Mouse (Mus musculus): Measurements from ENCODE around the gene Nudt7.

Nudt7 gene

GRCm38 (mm10) chr8:114133510-114134362 lies at the start of gene Nudt7:
Gene Nudt7 (plus strand): TSS chr8:114133557.
- DNase-seq = peak; percentile 89 to 94

- no peak for DNase-seq
Observed at GRCm38 (mm10) chr8:114087932-114088331, 45.4 kb upstream of the Nudt7 start.

- no peak for DNase-seq
Observed at GRCm38 (mm10) chr8:114090736-114091135, 42.6 kb upstream of the Nudt7 start.

DNA sequence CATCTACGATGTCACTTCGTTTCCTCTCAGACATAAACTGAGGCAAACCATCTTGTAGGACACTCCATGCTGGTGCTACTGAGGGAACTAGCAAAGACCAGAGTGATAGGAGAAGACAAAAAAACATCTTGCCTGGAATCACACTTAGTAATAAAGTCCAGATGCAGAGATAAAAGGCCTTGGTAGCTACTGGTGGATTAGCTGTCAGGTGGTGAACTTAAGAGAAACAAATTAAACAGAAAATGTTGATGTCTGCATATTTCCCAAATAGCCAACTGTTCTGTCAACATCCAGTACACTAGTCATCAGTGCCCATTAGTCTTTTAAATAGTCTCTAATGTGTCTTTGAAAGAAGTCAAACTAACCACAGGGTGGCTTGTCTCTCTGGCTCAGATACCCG lies 40.0 kb upstream of the Nudt7 start:
- no peak for DNase-seq

- no peak for DNase-seq
Observed at GRCm38 (mm10) chr8:114094526-114094925, 38.8 kb upstream of the Nudt7 start.

DNA sequence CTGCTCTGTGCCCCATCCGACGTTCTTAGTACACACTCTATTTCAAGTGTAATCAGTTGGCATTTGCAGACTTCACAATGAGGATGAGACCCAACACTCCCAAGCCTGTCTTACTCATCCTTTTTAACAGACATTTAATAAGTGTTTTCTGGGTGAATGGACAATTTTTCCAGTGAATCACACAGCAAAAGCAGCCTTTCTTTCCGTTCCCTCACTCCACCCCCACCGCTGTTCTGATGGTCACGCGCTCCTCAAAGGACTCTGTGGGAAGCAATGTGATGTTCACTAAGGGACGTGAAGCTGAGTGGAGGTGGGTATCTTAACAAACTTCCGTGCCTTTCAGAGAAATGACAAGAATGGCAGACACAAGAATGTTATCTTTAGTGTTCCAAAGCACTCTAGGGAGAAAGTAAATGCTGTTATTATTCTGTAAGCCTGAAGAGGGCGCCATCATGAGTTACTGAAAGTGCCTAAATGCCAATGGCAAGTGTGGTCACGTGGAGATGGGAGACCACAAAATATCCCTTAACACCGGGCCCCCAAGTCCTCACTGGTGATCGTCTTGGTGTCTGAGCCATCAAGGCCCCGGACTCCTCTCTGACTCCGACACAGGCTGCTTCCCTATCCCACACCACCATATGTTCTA lies 32.7 kb upstream of the Nudt7 start:
- no peak for DNase-seq

DNA sequence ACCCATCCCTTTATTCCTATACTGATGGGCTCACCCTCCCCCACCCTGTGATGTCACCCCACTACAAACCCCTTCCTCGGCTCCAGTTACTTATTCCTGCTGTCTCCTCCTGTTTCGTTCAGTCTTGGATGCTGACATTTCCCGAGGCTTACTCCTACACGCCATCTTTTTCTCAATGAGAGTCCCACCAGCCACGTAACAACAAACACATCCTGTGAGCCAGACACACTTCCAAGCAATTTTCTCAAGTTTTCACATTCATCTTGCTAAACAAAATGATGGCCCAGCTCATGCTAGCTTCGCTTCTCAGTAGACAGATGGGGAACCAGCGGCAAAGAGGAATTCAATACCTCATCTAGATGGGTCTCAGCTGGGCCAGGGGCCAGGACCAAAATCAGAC lies 30.0 kb upstream of the Nudt7 start:
- no peak for DNase-seq

DNA sequence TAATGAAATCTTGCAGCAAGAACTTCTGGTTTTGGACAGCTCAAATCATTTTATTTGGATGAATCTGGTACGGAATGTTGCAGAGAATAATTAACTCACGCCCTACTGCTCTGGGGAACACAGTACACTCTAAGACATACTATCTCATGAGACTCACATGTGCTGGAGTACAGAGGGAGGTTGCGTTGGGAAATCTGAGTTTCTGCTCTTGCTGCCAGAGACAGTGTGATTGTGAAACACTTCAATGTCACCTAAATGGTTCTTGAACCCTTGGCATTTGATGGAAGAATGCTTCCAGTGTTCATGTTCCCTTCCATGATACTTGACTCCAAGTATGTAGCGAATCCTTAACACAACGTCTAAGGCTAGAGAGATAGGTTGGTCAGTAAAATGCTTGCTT lies 27.4 kb upstream of the Nudt7 start:
- no peak for DNase-seq

GRCm38 (mm10) chr8:114109365-114110140 lies 23.8 kb upstream of the Nudt7 start:
- no peak for DNase-seq

DNA sequence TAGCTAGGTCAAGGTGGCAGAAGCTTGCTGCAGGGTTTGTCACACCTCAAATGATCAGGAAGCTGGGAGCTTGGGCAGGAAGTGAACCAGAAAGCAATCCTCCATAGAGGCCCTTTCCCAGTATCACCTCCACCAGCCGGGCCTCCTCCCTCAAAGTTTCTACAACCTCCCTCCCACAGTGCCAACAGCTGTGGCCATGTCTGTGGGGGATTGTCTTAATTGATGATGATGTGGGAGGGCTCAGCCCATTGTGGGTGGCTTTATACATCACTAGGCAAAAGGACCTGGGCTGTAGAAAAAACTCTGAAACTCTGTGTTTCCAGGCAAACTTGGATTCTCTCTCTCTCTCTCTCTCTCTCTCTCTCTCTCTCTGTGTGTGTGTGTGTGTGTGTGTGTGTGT lies 18.3 kb upstream of the Nudt7 start:
- DNase-seq = no peak

- no peak for DNase-seq
Observed at GRCm38 (mm10) chr8:114116049-114116448, 17.3 kb upstream of the Nudt7 start.

- DNase-seq = no peak
Observed at GRCm38 (mm10) chr8:114117439-114117838, 15.9 kb upstream of the Nudt7 start.

DNA sequence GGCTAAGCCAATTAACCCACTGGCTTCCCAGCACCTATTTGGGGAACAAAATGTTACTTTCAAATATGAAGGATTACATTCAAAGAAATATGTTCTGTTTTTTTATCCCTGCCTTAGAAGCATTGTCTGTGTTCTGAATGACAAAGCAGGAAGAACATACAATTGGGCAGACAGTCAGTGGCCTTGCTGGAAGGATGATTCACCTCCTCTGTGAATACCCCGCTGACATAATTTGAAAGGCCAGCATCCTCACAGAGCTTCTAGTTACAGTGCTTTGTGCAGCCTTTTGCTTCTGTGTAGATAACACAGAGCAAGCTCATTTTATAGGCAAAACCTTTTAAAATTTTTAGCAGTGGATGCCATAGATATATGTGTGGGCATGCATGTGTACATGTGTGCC lies 11.6 kb upstream of the Nudt7 start:
- DNase-seq = no peak

GRCm38 (mm10) chr8:114123611-114124010 lies 9.7 kb upstream of the Nudt7 start:
- no peak for DNase-seq

DNA sequence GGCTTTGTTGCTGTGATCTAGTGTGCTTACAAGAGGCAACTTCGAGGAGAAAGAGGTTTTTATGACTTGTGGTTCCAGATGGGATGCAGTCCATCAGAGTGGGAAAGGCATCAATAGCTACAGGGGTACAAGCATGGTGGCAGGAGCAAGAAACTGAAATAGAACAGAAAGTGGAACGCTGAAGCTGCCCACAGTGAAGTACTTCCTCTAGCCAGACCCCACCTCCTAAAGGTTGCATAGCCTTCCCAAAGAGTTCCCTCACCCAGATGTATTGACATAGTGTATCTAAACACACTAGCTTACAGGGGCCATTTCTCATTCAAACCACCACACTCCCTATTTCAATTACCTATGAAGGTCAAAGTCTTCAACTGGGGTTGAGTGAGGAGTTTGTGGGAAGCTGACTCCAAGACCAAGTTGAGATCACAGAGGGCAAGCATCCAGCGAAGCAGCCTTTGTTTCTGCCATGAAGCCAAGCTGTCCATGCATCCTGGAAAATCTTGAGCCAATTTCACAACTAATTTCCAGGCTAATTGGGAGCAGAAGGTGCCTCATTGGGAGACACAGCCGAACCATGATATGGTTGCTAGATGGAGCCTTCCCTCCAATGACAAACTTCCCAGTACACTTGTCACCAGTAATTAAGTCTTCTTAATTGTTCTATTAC lies 9.1 kb upstream of the Nudt7 start:
- DNase-seq = no peak

- no peak for DNase-seq
Observed at GRCm38 (mm10) chr8:114130838-114131237, 2.5 kb upstream of the Nudt7 start.

- no peak for DNase-seq
Observed at GRCm38 (mm10) chr8:114131421-114131820, 1.9 kb upstream of the Nudt7 start.

GRCm38 (mm10) chr8:114133050-114133509 lies 277 bp upstream of the Nudt7 start:
- no peak for DNase-seq

DNA sequence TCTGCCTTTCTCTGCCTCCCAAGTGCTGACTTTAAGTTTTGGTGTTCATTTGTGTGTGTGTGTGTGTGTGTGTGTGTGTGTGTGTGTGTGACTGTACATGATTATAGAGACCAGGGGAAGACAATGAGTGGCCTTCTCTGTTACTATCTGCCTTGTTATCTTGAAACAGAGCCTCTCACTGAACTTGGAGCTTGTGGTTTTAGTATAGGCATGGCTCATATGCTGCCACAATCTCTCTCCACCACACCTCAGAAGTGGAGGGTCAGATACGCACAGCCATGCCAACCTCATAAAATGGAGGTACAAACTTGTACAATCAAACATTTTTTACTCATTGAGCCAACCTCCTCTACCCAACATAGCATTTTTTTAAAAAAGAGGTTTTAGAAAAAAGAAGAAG lies 3.4 kb downstream of the Nudt7 start:
- no peak for DNase-seq

- DNase-seq = no peak
Observed at GRCm38 (mm10) chr8:114137181-114137580, 3.8 kb downstream of the Nudt7 start.

DNA sequence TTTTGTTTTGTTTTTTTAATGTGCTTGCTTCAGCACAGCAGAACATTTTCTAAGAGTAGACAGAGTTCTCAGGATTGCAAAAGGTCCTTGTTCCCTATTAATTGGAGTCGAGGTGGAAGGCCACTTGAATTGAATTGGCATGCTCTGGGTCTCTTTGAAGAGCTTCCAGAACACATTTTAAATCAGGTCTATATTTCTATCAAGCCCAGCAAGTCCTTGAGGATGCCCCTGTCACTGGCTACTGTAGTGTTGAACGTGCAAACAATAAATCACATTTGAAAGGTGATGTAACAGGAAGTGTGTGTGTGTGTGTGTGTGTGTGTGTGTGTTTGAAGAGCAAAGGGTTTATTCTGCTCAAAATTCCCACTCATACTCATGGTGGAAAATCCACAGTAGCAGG lies 7.1 kb downstream of the Nudt7 start:
- DNase-seq = no peak

DNA sequence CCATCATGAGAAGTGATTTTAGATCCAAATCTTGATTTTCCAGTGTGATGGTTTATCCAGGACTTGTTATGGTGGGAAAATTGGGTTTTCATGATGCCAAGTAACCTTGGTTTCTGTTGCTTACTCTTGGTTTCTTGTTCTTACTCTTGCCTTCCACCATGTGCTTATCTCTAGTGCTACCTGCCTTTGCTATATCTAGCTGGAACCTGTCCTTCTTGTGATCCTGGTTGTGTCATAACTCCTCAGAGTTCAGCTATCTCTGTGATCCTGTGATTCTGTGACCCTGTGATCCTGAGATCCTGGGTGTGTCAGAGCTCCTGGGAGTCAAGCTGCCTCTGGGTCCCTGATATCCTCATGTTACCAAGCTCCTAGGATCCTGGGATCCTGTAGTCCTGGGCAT lies 8.8 kb downstream of the Nudt7 start:
- DNase-seq = no peak
